ENCODE assay signal across 13 mouse cellular contexts in genomic region chr16:95820606-95821005, GRCm38 (mm10).
"Had no signal": no experiment of that assay in that cellular context is flagged by ENCODE, and none has a peak within 500 bp of the region (broad histone marks: within the 10 kb centered on the region; RNA-seq: fewer than 3 reads in every experiment).

No protein-coding gene starts in this region.

- H3K4me3 ChIP-seq: layer of hippocampus, adult 2 months; liver, embryonic 13.5 days; lung, embryonic 15.5 days; midbrain, embryonic 12.5 days; midbrain, embryonic 15.5 days; myocyte; stomach, embryonic 15.5 days had no signal

- H3K27ac ChIP-seq: layer of hippocampus, adult 2 months; liver, embryonic 13.5 days; lung, embryonic 15.5 days; macrophage; midbrain, embryonic 12.5 days; midbrain, embryonic 15.5 days; stomach, embryonic 15.5 days had no signal

- H3K9me3 ChIP-seq: liver, embryonic 13.5 days; lung, embryonic 15.5 days; midbrain, embryonic 15.5 days; stomach, embryonic 15.5 days had no signal

- DNase-seq: kidney, adult 11 months; kidney, adult 8-10 months; kidney, postnatal 25 days; layer of hippocampus, adult 9-11 months; liver, embryonic 13.5 days; lung, postnatal 14 days had no signal

- H3K36me3 ChIP-seq: liver, embryonic 13.5 days; lung, embryonic 15.5 days; midbrain, embryonic 12.5 days; midbrain, embryonic 15.5 days; stomach, embryonic 15.5 days had no signal

- H3K27me3 ChIP-seq: lung, embryonic 15.5 days; midbrain, embryonic 12.5 days; midbrain, embryonic 15.5 days; stomach, embryonic 15.5 days had no signal

- ATAC-seq: midbrain, embryonic 15.5 days had no signal

- H3K4me2 ChIP-seq: liver, embryonic 13.5 days; lung, embryonic 15.5 days; midbrain, embryonic 12.5 days; midbrain, embryonic 15.5 days; stomach, embryonic 15.5 days had no signal

- H3K9ac ChIP-seq: liver, embryonic 13.5 days; lung, embryonic 15.5 days; midbrain, embryonic 12.5 days; midbrain, embryonic 15.5 days; stomach, embryonic 15.5 days had no signal
